Mouse (Mus musculus): ENCODE results near the gene Tfb2m. TPM values are rescaled to one million over a fixed set of nuclear protein-coding genes. Genes with fewer than 3 reads are reported as not detected.

The Tfb2m gene
- total RNA-seq, 2 experiments from 2014 or later: 22.2 to 25.9 TPM

DNA sequence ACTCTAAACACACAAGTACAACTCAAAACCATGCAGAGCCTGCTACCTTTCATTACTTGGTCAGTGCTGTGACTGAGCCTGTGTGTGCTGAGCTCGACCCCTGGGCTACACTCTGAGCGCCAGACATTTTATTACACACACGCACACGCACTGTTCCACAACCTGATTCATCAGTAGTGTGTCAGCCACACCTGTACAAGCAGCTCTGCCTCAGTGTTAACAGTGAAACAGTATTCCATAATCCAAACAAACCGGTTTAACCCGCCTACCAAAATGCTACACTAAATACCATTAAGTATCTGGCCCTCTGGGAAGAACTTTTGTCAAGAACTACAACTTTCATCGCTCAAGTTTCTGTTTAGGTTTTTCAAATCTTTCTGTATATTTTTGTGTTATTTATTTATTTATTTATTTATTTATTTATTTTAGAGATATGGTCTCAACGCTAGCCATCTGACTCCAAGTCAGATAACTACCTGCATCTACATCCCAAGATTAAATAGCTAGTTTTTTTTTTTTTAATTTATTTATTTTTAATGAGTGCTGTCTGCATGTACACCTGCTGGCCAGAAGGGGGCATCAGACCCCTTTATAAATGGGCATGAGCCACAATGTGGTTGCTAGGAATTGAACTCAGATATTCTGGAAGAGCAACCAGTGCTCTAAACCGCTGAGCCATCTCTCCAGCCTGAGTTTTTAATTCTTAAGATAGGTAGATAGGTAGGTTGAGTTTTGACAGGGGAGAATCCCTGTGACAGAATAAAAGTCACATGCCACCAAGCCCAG is 39.3 kb downstream of the Tfb2m start:
- peak; percentile 14 for DNase-seq

DNA sequence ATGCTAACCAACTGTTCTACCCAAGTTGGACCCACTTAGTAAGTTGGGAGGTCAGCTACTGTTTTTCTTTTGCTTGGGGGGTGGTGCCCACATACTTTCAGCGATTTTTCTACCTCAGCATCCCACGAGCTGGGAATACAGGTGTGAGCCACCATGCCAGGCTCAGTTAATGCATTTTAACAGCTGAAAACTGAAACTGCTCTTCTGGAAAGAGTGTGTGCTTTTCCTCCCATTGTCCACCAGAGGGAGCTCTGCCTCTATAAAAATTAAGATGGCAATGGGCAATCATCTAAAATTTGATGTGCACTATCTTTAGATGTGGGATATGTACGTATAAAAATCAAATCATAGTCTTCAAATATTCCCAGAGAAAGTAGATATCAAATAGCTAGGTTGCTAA is 43.5 kb downstream of the Tfb2m start:
- DNase-seq: no peak

DNA sequence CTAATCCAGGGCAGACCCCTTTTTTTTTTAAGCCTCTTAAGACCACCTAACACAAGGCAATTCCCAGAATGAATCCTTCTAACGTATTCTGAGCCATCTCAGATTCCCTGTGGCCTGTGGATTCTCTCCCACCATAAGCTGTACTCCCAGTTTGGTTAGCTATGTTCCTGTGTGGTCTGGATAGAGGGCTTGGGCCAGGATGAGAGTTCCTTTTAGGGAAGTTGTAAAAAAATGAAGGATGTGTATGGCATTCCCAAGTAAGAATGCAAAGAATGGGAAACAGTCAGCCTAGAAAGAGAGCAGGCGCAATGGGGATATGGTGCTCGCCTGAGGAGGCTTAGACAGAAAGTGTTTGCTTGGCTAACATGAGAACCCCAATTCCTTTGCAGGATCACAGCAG is 46.8 kb downstream of the Tfb2m start:
- DNase-seq: no peak

DNA sequence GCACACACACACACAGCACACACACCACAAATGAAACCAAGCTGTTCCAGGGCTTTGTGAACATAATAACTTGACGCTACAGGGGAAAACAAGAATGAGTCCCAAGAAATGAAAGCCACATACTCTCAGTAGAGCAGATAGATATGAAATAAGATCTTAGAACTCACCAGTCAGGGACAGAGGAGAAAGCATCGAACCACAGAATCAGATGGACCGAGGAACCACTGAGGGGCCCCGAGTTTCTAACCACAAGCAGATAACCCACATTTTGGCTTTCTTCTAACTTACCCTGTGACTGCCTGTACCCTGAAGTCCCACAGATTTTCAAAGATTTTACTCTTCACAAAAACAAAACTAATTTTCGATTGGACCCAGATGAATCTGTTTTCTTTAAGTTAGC is 53.2 kb downstream of the Tfb2m start:
- no peak for DNase-seq

- no peak for DNase-seq
These were observed 57.5 kb downstream of the Tfb2m start for GRCm38 (mm10) chr1:179488520-179488919.

DNA sequence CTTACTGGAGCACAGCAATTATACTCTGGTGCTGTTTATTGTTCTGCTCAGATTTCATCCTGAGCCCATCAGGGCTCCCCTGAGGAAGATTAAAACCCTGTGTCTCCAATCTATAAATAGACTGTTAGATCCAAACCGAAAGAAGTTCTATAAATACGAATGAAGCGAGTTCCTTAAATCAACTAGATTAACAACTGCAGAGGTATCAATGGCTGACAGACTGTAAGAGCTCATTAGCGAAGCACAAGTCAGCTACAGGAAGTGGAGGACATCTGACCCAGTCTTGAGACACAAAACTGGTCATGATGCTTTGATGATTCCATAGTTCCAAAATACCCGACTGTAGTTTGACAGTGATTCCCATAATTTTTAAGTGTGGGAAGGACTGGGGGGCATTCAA is 58.1 kb downstream of the Tfb2m start:
- no peak for DNase-seq

DNA sequence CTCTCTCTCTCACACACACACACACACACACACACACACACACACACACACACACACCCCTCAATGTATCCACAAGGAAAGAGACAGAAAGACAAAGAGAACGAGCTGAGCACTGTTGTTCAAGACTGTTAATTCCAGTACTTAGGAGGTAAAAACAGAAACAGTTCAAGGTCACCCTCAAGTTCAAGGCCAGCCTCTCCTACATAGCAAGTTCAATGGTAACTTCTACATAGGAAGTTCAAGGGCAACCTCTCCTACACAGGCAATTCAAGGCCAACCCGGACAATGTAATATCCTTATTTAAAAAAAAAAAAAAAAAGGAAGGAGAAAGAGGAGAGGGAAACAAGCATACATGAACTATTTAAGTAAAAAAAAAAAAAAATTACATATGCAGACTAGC is 58.8 kb downstream of the Tfb2m start:
- DNase-seq: no peak

GRCm38 (mm10) chr1:179485784-179486540 is 60.1 kb downstream of the Tfb2m start:
- DNase-seq: no peak

GRCm38 (mm10) chr1:179480862-179481261 is 65.2 kb downstream of the Tfb2m start:
- DNase-seq: no peak

Other genes with a start within 250 kb of the Tfb2m start
- gene Smyd3, start 28.2 kb downstream of the Tfb2m start, total RNA-seq (2021): 1 to 10 TPM; 5.8 to 6.1 TPM
- 10 to 100 TPM; 33.8 to 35.9 TPM for gene Cnst, start 103 bp upstream of the Tfb2m start, total RNA-seq (2021)
- 10 to 100 TPM; 58.7 to 59.7 TPM for gene Sccpdh, start 121.9 kb upstream of the Tfb2m start, total RNA-seq (2021)
- under 1 TPM; 0.09 to 0.23 TPM for gene Kif28, start 199.0 kb upstream of the Tfb2m start, total RNA-seq (2021)

All from gastrocnemius, postnatal 10 days (tissue).